Mouse (Mus musculus): ENCODE results near the gene Nudt16l1. TPM values are rescaled to one million over a fixed set of nuclear protein-coding genes. Genes with fewer than 3 reads are reported as not detected.
A peak's percentile ranks its signal among the peaks of the same experiment; 100 is the strongest.

Nudt16l1 gene
- polyA plus RNA-seq, 1 experiment from 2014 or later = 161 TPM

DNA sequence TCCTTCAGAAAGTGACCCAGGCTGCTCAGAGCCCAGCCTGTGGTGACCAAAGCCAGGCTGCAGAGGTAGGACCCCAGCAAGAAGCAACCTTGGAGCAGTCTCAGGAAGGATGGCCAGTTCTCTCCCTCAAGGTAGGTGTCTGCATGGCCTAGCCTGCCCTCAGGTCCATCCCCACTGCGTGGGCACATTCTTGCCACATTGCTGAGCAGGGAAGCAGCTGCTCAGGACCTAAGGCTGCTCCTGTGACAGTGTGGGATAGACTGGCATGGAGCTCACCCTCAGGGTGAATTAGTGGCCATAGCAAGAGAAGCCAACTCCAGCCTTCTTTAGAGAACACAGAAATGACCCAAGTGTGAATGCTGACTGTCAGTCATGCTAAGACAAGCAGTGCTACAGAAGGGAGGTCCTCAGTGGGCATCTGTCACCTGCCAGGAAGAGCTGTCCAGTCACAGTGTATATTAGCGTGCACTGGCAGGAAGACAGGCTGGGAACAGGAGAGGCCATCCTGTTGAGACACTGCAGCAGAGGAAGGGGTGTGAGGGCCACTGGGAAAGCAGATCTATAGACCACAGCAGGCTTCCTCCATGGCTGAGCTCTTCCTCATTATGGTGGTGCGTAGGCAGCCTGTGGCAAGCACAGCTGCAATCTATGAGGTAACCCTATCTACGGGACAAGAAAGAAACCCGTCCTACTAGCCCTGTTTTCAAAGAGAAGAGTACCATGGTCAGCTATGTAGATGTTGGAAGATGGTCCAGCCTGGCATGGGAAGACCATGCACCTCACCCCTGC lies 30.7 kb downstream of the Nudt16l1 start:
- no peak overlapping the region for H3K4me3 ChIP-seq (ENCODE audit: low read depth, low read length)
- no peak for ATAC-seq (ENCODE audit: insufficient number of reproducible peaks, insufficient read depth, low FRiP score, low read depth)
- WGBS = 88% methylated on average over 5 of the region's 5 CpGs

DNA sequence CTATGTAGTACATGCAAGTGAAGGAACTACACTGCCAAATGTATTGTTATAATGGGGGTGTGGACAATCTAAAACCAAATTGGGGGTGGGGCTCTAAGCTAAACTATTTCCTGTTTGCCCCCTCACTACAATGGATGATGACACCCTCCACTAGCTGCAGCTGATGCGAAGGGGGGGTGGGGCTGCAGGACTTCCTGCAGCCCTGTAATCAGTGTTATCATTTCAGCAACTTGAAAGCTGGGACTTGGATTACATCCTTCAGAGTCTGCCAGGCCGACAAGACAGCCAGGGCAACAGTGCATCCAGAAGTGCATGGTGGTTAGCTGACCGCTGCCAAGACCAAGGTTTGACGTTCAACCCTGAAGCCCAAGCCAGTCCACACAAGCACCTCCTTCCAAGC lies 33.1 kb downstream of the Nudt16l1 start:
- Histone ChIP-seq H3K36me3 (ENCODE audit: control insufficient read depth, insufficient read depth, low read length) (no peaks in the 10 kb centered on the region), H3K9ac (replicated peaks; ENCODE audit: low read depth, low read length) (no peak overlapping the region), H3K4me1 (ENCODE audit: control insufficient read depth, insufficient read depth, low read length) (no peaks in the 10 kb centered on the region), H3K4me3 (ENCODE audit: low read depth, low read length) (no peak overlapping the region), H3K4me2 (replicated peaks; ENCODE audit: low read depth, low read length) (no peak overlapping the region), H3K9me3 (ENCODE audit: control insufficient read depth, low read depth, low read length) (no peaks in the 10 kb centered on the region), H3K27ac (ENCODE audit: low read length) (no peak overlapping the region), H3K27me3 (ENCODE audit: control insufficient read depth, insufficient read depth, low read length) (no peaks in the 10 kb centered on the region)
- WGBS = 80% methylated on average over 4 of the region's 4 CpGs
- ATAC-seq (ENCODE audit: insufficient number of reproducible peaks, insufficient read depth, low FRiP score, low read depth) = no peak

More for the DNA sequence above, 30.7 kb downstream of the Nudt16l1 start:
- Histone ChIP-seq H3K4me1 (ENCODE audit: control insufficient read depth, insufficient read depth, low read length) (0 out of 2 replicates have a peak, but pooled peaks cover 3% of the 10 kb centered on the region), H3K9ac (replicated peaks; ENCODE audit: low read depth, low read length) (no peak overlapping the region), H3K9me3 (ENCODE audit: control insufficient read depth, low read depth, low read length) (no peaks in the 10 kb centered on the region), H3K27ac (ENCODE audit: low read length) (no peak overlapping the region), H3K27me3 (ENCODE audit: control insufficient read depth, insufficient read depth, low read length) (no peaks in the 10 kb centered on the region), H3K4me2 (replicated peaks; ENCODE audit: low read depth, low read length) (no peak overlapping the region), H3K36me3 (ENCODE audit: control insufficient read depth, insufficient read depth, low read length) (no peaks in the 10 kb centered on the region)

DNA sequence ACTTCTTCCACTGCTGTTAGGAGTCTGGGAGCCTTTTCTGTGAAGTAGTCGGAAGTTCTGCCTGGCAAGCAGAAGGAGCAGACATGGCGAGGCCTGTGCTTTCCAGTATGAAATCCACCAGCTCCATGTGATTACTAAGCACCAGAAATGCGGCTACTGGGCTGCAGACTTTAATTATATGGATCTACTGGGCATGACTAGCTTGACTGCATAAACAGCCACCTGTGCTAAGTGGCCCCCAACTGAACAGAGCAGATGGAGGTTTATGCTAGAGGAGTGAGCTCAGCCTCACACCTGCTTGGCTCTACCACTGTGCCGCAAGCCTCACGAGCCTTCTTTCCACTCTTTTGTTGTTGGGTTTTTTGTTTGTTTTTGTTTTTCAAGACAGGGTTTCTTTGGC lies 36.0 kb downstream of the Nudt16l1 start:
- Histone ChIP-seq H3K4me1 (ENCODE audit: control insufficient read depth, insufficient read depth, low read length) (no peaks in the 10 kb centered on the region), H3K4me3 (ENCODE audit: low read depth, low read length) (no peak overlapping the region), H3K27me3 (ENCODE audit: control insufficient read depth, insufficient read depth, low read length) (no peaks in the 10 kb centered on the region), H3K9ac (replicated peaks; ENCODE audit: low read depth, low read length) (no peak overlapping the region), H3K27ac (ENCODE audit: low read length) (no peak overlapping the region), H3K4me2 (replicated peaks; ENCODE audit: low read depth, low read length) (no peak overlapping the region), H3K9me3 (ENCODE audit: control insufficient read depth, low read depth, low read length) (no peaks in the 10 kb centered on the region), H3K36me3 (ENCODE audit: control insufficient read depth, insufficient read depth, low read length) (no peaks in the 10 kb centered on the region)
- no peak for ATAC-seq (ENCODE audit: insufficient number of reproducible peaks, insufficient read depth, low FRiP score, low read depth)
- WGBS = 81% methylated on average over 5 of the region's 5 CpGs

DNA sequence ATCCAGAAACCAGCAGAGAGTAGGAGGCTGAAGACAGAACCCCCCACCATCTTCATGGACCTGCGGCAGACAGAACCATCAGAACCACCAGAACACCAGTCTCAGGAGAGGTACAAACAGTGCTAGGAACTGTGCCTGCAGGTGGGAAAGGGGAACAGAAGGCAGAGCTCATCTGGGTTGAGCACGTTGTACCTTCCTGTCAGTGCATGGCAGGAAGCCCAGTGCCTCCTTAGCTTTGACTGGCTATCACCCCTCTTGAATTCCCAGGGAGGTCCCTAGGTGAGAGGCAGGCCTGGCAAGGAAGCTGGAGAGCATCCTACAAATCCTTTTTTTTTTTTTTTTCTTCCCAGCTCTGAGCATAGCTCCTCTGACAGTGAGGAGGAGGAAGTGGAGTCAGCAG lies 37.6 kb downstream of the Nudt16l1 start:
- H3K4me3 ChIP-seq (ENCODE audit: low read depth, low read length) = no peak overlapping the region
- no peak for ATAC-seq (ENCODE audit: insufficient number of reproducible peaks, insufficient read depth, low FRiP score, low read depth)
- H3K4me1 ChIP-seq (ENCODE audit: control insufficient read depth, insufficient read depth, low read length) = no peaks in the 10 kb centered on the region
- H3K9me3 ChIP-seq (ENCODE audit: control insufficient read depth, low read depth, low read length) = no peaks in the 10 kb centered on the region
- H3K36me3 ChIP-seq (ENCODE audit: control insufficient read depth, insufficient read depth, low read length) = no peaks in the 10 kb centered on the region
- H3K27me3 ChIP-seq (ENCODE audit: control insufficient read depth, insufficient read depth, low read length) = no peaks in the 10 kb centered on the region
- no peak overlapping the region for H3K9ac ChIP-seq (replicated peaks; ENCODE audit: low read depth, low read length)
- no peak overlapping the region for H3K27ac ChIP-seq (ENCODE audit: low read length)
- no peak overlapping the region for H3K4me2 ChIP-seq (replicated peaks; ENCODE audit: low read depth, low read length)
- 70% methylated on average over 2 of the region's 2 CpGs for WGBS

DNA sequence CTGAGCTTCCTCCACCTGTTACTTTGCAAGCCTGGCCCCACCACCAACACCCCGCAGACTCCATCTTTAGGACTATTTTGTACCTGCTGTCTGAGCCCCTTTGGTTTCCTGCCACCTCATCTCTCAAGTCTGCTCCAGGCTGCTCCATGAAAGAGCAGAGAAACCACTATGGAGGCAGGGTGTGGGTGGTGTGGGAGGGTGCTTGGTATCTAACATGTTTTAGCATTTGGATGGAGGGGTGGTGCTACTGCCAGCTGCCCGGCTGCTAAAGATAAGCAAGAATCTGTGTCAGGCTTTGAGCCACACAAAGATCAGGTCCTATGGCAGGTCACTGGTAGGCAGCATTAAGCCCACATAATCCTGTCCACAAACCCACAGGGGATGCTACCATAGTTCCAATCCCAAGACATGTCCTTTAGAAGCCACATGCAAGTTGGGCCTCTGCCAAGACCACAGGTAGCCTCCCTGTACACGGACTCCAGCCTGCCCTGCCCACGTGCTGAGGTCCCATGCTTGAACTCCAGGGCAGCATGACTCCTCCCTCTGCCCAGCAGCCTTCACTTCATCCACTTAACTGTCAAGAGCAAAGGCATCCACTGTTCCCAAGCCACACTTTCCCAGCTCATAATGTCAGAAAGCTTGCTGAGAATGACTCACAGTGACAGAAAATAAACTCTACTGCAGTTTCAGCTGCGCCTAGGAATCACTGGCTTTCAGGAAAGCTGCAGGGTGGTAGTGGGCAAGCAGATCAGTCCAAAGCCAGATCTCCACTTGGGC lies 39.9 kb downstream of the Nudt16l1 start:
- WGBS = 55% methylated on average over 5 of the region's 5 CpGs
- Histone ChIP-seq H3K4me1 (ENCODE audit: control insufficient read depth, insufficient read depth, low read length) (no peaks in the 10 kb centered on the region), H3K9ac (replicated peaks; ENCODE audit: low read depth, low read length) (no peak overlapping the region), H3K27ac (ENCODE audit: low read length) (no peak overlapping the region), H3K9me3 (ENCODE audit: control insufficient read depth, low read depth, low read length) (no peaks in the 10 kb centered on the region), H3K36me3 (ENCODE audit: control insufficient read depth, insufficient read depth, low read length) (no peaks in the 10 kb centered on the region), H3K27me3 (ENCODE audit: control insufficient read depth, insufficient read depth, low read length) (no peaks in the 10 kb centered on the region), H3K4me3 (ENCODE audit: low read depth, low read length) (no peak overlapping the region), H3K4me2 (replicated peaks; ENCODE audit: low read depth, low read length) (no peak overlapping the region)
- ATAC-seq (ENCODE audit: insufficient number of reproducible peaks, insufficient read depth, low FRiP score, low read depth) = no peak

DNA sequence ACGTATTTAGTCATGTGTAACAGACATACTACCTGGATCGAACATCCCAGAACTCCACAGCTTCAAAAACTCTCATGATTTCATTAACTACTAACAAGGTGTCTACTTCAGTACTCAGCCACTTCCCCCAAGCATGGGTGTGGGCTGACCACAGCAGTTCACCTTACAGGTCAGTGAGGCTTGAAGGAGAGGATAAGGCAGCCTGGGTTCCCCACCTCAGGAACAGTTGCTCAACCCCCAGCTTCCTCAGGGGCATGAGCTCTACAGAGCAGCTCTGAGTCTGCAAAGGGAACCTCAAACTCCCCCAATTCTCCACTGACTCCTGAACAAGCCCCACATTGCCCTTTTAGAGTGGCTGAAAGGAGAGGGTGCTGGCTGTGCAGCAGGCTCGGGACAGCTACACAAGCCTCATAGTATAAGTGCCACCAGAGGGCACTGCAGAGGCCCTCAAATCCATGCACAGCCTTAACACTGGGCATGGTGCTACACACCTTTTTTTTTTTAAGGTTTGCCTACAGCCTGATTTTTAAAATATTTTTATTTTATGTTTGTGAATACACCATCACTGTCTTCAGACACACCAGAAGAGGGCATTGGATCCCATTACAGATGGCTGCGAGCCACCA lies 41.3 kb downstream of the Nudt16l1 start:
- WGBS = 75% methylated on average over 4 of the region's 4 CpGs

DNA sequence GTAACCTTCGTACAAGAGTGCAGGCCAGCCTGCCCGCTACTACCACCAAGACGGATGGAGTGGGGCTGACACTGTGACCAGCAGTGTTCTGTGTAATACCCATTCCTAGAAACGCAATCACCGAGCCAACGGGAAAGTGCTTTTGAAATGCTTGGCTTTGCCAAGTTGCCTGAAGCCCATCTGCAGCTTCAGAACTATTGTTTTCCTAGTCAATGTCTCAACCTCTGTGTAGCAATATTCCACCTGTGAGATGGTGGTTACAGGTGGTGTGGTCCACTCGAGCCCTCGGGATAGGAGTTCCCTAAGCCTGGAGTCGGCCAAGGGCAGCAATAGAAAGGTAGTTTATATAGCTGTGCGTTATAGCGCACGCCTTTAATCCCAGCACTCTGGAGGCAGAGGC lies 46.2 kb downstream of the Nudt16l1 start:
- H3K27me3 ChIP-seq (ENCODE audit: control insufficient read depth, insufficient read depth, low read length) = no peaks in the 10 kb centered on the region
- WGBS = 88% methylated on average over 12 of the region's 12 CpGs
- no peak for ATAC-seq (ENCODE audit: insufficient number of reproducible peaks, insufficient read depth, low FRiP score, low read depth)
- no peak overlapping the region for H3K4me3 ChIP-seq (ENCODE audit: low read depth, low read length)
- no peak overlapping the region for H3K27ac ChIP-seq (ENCODE audit: low read length)
- no peaks in the 10 kb centered on the region for H3K36me3 ChIP-seq (ENCODE audit: control insufficient read depth, insufficient read depth, low read length)
- no peak overlapping the region for H3K9ac ChIP-seq (replicated peaks; ENCODE audit: low read depth, low read length)
- H3K4me2 ChIP-seq (replicated peaks; ENCODE audit: low read depth, low read length) = no peak overlapping the region
- no peaks in the 10 kb centered on the region for H3K4me1 ChIP-seq (ENCODE audit: control insufficient read depth, insufficient read depth, low read length)
- H3K9me3 ChIP-seq (ENCODE audit: control insufficient read depth, low read depth, low read length) = no peaks in the 10 kb centered on the region

More for the DNA sequence above, 41.3 kb downstream of the Nudt16l1 start:
- H3K9me3 ChIP-seq (ENCODE audit: control insufficient read depth, low read depth, low read length) = no peaks in the 10 kb centered on the region
- no peaks in the 10 kb centered on the region for H3K36me3 ChIP-seq (ENCODE audit: control insufficient read depth, insufficient read depth, low read length)
- H3K4me2 ChIP-seq (replicated peaks; ENCODE audit: low read depth, low read length) = no peak overlapping the region
- no peak overlapping the region for H3K9ac ChIP-seq (replicated peaks; ENCODE audit: low read depth, low read length)
- 0 out of 2 replicates have a peak, but pooled peaks have one; percentile 63 for ATAC-seq (ENCODE audit: insufficient number of reproducible peaks, insufficient read depth, low FRiP score, low read depth)
- no peak overlapping the region for H3K27ac ChIP-seq (ENCODE audit: low read length)
- no peak overlapping the region for H3K4me3 ChIP-seq (ENCODE audit: low read depth, low read length)
- H3K27me3 ChIP-seq (ENCODE audit: control insufficient read depth, insufficient read depth, low read length) = no peaks in the 10 kb centered on the region
- no peaks in the 10 kb centered on the region for H3K4me1 ChIP-seq (ENCODE audit: control insufficient read depth, insufficient read depth, low read length)
